Mouse (Mus musculus): ENCODE results near the gene Mrgbp.

DNA sequence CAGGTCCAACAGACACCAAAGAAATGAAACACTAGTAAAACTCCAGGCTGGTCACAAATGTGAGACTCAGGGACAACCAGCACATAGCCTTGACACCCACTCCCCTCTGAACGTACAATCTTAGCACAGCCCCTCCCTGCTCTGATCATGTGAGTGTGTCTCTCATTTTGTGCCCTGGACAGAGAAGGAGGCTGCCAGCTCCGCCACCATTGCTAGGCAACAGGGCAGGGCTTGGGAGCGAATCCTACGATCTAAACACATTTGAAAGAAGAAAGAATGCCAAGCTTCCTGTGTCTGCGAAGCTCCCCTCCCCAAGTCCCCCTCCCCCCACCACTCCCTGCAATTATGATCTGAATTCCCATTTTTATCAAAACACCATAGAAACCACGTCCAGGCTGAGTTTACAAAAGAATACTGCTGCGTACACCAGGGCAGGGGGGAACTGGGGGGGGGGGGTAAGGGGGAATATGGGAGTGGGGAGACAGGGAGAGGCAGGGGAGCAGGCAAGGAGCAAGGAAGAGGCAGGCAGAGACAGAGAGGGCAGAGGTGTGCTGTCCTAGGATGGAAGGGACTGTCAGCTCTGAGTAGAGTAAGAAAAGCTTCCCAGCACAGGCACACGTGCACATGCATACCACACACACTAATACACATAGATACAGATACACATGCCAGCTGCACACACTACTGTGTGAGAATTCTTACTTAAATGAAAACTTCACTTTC is 33.6 kb upstream of the Mrgbp start:
- no peak for TF ChIP-seq RCOR1 (IDR thresholded peaks at IDR 0.05; ENCODE audit: low read depth, low read length)
- no peak for TF ChIP-seq JUND (IDR thresholded peaks at IDR 0.05; ENCODE audit: low read depth, low read length)
